Mouse (Mus musculus) CH12.LX (cell line): ENCODE data around the gene Gne. TPM values are rescaled to one million over a fixed set of nuclear protein-coding genes. Genes with fewer than 3 reads are reported as not detected.
A peak's percentile ranks its signal among the peaks of the same experiment; 100 is the strongest.

ENCODE experiments used
- DNase-seq: peaks from one replicate; pipeline ENCODE4 v3.0.0-alpha.2; 2013; ENCODE audit errors: extremely low read depth
- H3K27ac ChIP-seq: 2 replicates; pipeline ENCODE4 v1.5.1; 2012; ENCODE audit warnings: low read depth, mild to moderate bottlenecking, control low read depth, moderate library complexity; ENCODE audit not compliant: insufficient read depth
- H3K27me3 ChIP-seq: replicated peaks from 2 replicates; pipeline ENCODE3; 2012; ENCODE audit warnings: inconsistent platforms
- H3K36me3 ChIP-seq, 2 experiments: replicated peaks in 1 of 2; 2 replicates each; pipeline versions ENCODE3 to v1.6.1; 2012; ENCODE audit warnings: inconsistent platforms in 1 of 2, low read length in 1 of 2, mild to moderate bottlenecking in 1 of 2, mixed read lengths in 1 of 2, moderate library complexity in 1 of 2; ENCODE audit not compliant: control insufficient read depth in 1 of 2, insufficient read depth in 1 of 2
- H3K4me1 ChIP-seq, 2 experiments: 2 replicates each; pipeline ENCODE4 v1.6.1; 2012; ENCODE audit warnings: inconsistent platforms in 1 of 2, moderate library complexity in 1 of 2; ENCODE audit not compliant: insufficient read depth in 2 of 2, control insufficient read depth in 1 of 2
- H3K4me2 ChIP-seq: 2 replicates; pipeline ENCODE4 v1.6.1; 2012; ENCODE audit warnings: low read depth, mild to moderate bottlenecking, control low read depth; ENCODE audit not compliant: poor library complexity, insufficient read depth, severe bottlenecking
- H3K4me3 ChIP-seq, 3 experiments: fragments of 150-350 bp in 1 of 3; sonication (generic) in 1 of 3; replicated peaks in 1 of 3; 2 replicates each; pipeline versions ENCODE3 to v1.5.1; 2011 to 2012; ENCODE audit warnings: low read depth in 2 of 3, low read length in 2 of 3, mild to moderate bottlenecking in 2 of 3, moderate library complexity in 2 of 3, control low read depth in 1 of 3, improper control_type of control experiment in 1 of 3, inconsistent platforms in 1 of 3, mixed read lengths in 1 of 3; ENCODE audit not compliant: poor library complexity in 1 of 3
- H3K79me2 ChIP-seq: replicated peaks from 2 replicates; pipeline ENCODE4 v1.6.1; 2012; ENCODE audit warnings: mild to moderate bottlenecking, moderate library complexity; ENCODE audit not compliant: control insufficient read depth, poor library complexity, insufficient read depth, severe bottlenecking; ENCODE audit errors: extremely low read depth
- H3K9ac ChIP-seq: 2 replicates; pipeline ENCODE4 v1.6.1; 2012; ENCODE audit warnings: low read depth, mild to moderate bottlenecking, control low read depth, moderate library complexity; ENCODE audit not compliant: insufficient read depth
- H3K9me3 ChIP-seq: replicated peaks from 2 replicates; pipeline ENCODE3; 2012; ENCODE audit warnings: low read length, inconsistent platforms, mixed read lengths
- CTCF ChIP-seq, 2 experiments: IDR thresholded peaks in 1 of 2; conservative IDR thresholded peaks in 1 of 2; 2 replicates each; pipeline ENCODE4 v1.5.1; 2011 to 2012; ENCODE audit warnings: low read depth in 2 of 2, low read length in 2 of 2, improper control_type of control experiment in 1 of 2, inconsistent platforms in 1 of 2, mild to moderate bottlenecking in 1 of 2, moderate library complexity in 1 of 2
- MAX ChIP-seq: IDR thresholded peaks from 2 replicates; pipeline ENCODE4 v1.6.1; 2011; ENCODE audit warnings: low read length, improper control_type of control experiment
- MEF2A ChIP-seq: IDR thresholded peaks from 2 replicates; pipeline ENCODE4 v1.6.1; 2014; ENCODE audit warnings: low read depth, mild to moderate bottlenecking, inconsistent platforms, low read length, improper control_type of control experiment, borderline replicate concordance
- MYC ChIP-seq: IDR thresholded peaks from 2 replicates; pipeline ENCODE4 v1.6.1; 2011; ENCODE audit warnings: low read depth, mild to moderate bottlenecking, improper control_type of control experiment, low read length
- NRF1 ChIP-seq: IDR thresholded peaks from 2 replicates; pipeline ENCODE4 v1.6.1; 2014; ENCODE audit warnings: low read depth, mild to moderate bottlenecking, inconsistent platforms, low read length, improper control_type of control experiment, moderate library complexity
- POLR2A ChIP-seq: IDR thresholded peaks from 2 replicates; pipeline ENCODE4 v1.6.1; 2011; ENCODE audit warnings: low read depth, mild to moderate bottlenecking, improper control_type of control experiment, low read length
- RAD21 ChIP-seq: IDR thresholded peaks from 2 replicates; pipeline ENCODE4 v1.6.1; 2011; ENCODE audit warnings: low read depth, mild to moderate bottlenecking, low read length, improper control_type of control experiment, moderate library complexity
- TCF12 ChIP-seq: IDR thresholded peaks from 2 replicates; pipeline ENCODE4 v1.6.1; 2014; ENCODE audit warnings: low read depth, mild to moderate bottlenecking, inconsistent platforms, low read length, improper control_type of control experiment
- USF2 ChIP-seq: conservative IDR thresholded peaks from 2 replicates; pipeline ENCODE4 v1.6.1; 2011; ENCODE audit warnings: low read depth, low read length, improper control_type of control experiment
- ZKSCAN1 ChIP-seq: IDR thresholded peaks from 2 replicates; pipeline ENCODE4 v1.6.1; 2012; ENCODE audit warnings: low read depth, inconsistent platforms, low read length, improper control_type of control experiment, borderline replicate concordance
- ZMIZ1 ChIP-seq: IDR thresholded peaks from 2 replicates; pipeline ENCODE4 v1.6.1; 2012; ENCODE audit warnings: low read depth, mild to moderate bottlenecking, inconsistent platforms, low read length, improper control_type of control experiment
- dilution Hi-C: fragments of 300-500 bp; cut with MboI; formaldehyde crosslinking; loops from 2 replicates; pipeline ENCODE4 v1.14.3; 2020; ENCODE audit warnings: low sequenced_read_pairs; ENCODE audit not compliant: extremely low pct_unique_long_range_greater_than_20kb, extremely low pct_ligation_motif_present
- in situ Hi-C: fragments of 300-500 bp; cut with MboI; formaldehyde crosslinking; loops from 3 replicates; pipeline ENCODE4 v1.14.3; 2019; ENCODE audit warnings: low sequenced_read_pairs, low pct_ligation_motif_present, low pct_unique_long_range_greater_than_20kb, mixed read lengths
- polyA plus RNA-seq: library from polyadenylated mRNA; unstranded; fragments of >175 nt; gene quantifications from 2 replicates; pipeline ENCODE4 v1.2.1, GENCODE M21; 2012; ENCODE audit warnings: low read depth; ENCODE audit not compliant: insufficient read length
- total RNA-seq, 2 experiments: library from RNA; depleted of rRNA; stranded (reverse); fragments of 300-350 nt in 1 of 2; fragments of >200 nt in 1 of 2; gene quantifications; 2 replicates each; pipeline ENCODE4 v1.2.3; 2012 to 2014

Gne gene
- total and polyA plus RNA-seq, 3 experiments: 34.4 to 37.1 (median 35.3) TPM

GRCm38 (mm10) chr4:44108297-44108696 is 24.3 kb upstream of the Gne start:
- Histone ChIP-seq H3K27me3 (peaks cover 1% of the 10 kb centered on the region), H3K4me3 (no peak overlapping the region), H3K79me2 (no peaks in the 10 kb centered on the region), H3K9me3 (no peaks in the 10 kb centered on the region), H3K4me2 (no peak overlapping the region), H3K36me3 (no peaks in the 10 kb centered on the region), H3K4me1 (peaks cover 14 to 46% of the 10 kb centered on the region in 2 experiments), H3K9ac (no peak overlapping the region), H3K27ac (no peak overlapping the region)
- in situ Hi-C loops: loop anchor here (5.0 kb wide), 1 partner anchor 36 kb away; no protein-coding TSS in a partner anchor
- TF ChIP-seq MAX (no peak), RAD21 (no peak), USF2 (no peak), ZMIZ1 (no peak)
- dilution Hi-C loops: no loop called here
- no peak for DNase-seq

- TF ChIP-seq CTCF (conservative IDR thresholded peaks at IDR 0.05 in 1 of 2, IDR thresholded peaks at IDR 0.05 in 1 of 2; ENCODE audit: low read depth in 2 of 2, low read length in 2 of 2) (peak in 1 of 2 experiments; percentile 24; a peak in 1 of 4 replicates), POLR2A (no peak), ZKSCAN1 (no peak)
- peak overlapping the region; percentile 70; the same call in 1 of the 2 replicates for H3K4me2 ChIP-seq
- in situ Hi-C loops: loop anchor here (5.0 kb wide), 1 partner anchor 35 kb away; no protein-coding TSS in a partner anchor
These were observed 23.4 kb upstream of the Gne start for GRCm38 (mm10) chr4:44107339-44107738.

GRCm38 (mm10) chr4:44106297-44106821 is 22.4 kb upstream of the Gne start:
- DNase-seq: peak; percentile 15
- dilution Hi-C loops (no loop called here), in situ Hi-C loops (loop anchor here (5.0 kb wide), 1 partner anchor 34 kb away; no protein-coding TSS in a partner anchor)
- Histone ChIP-seq H3K27ac (peak overlapping the region; percentile 26), H3K4me3 (peak overlapping the region; percentile 18 to 37 (median 21)), H3K79me2 (no peaks in the 10 kb centered on the region), H3K9me3 (no peaks in the 10 kb centered on the region), H3K4me2 (peak overlapping the region; percentile 70), H3K4me1 (peaks cover 9 to 32% of the 10 kb centered on the region in 2 experiments), H3K27me3 (peaks cover 1% of the 10 kb centered on the region), H3K9ac (peak overlapping the region; percentile 3; the same call in 1 of the 2 replicates), H3K36me3 (no peaks in the 10 kb centered on the region)
- 0 out of 2 replicates have a peak, but pooled peaks have one; percentile 2 for TF ChIP-seq TCF12
- TF ChIP-seq MYC: peak; percentile 35
- peak; percentile 37 for TF ChIP-seq NRF1
- no peak for TF ChIP-seq POLR2A
- TF ChIP-seq MEF2A: no peak
- TF ChIP-seq USF2: no peak

More at GRCm38 (mm10) chr4:44107339-44107738, 23.4 kb upstream of the Gne start:
- dilution Hi-C loops: no loop called here
- H3K4me1 ChIP-seq: peaks cover 11 to 37% of the 10 kb centered on the region in 2 experiments
- peaks cover 1% of the 10 kb centered on the region for H3K27me3 ChIP-seq
- no peak overlapping the region for H3K4me3 ChIP-seq
- DNase-seq: no peak
- no peaks in the 10 kb centered on the region for H3K79me2 ChIP-seq
- H3K9me3 ChIP-seq: no peaks in the 10 kb centered on the region
- no peak overlapping the region for H3K9ac ChIP-seq
- H3K27ac ChIP-seq: no peak overlapping the region
- no peaks in the 10 kb centered on the region for H3K36me3 ChIP-seq
